Mouse (Mus musculus): ENCODE data around the gene Dpp9. TPM values are rescaled to one million over a fixed set of nuclear protein-coding genes. Genes with fewer than 3 reads are reported as not detected.
A peak's percentile ranks its signal among the peaks of the same experiment; 100 is the strongest.

Gene Dpp9
- total RNA-seq, 2 experiments from 2014 or later = 64.7 to 67.3 TPM

- DNase-seq (ENCODE audit: extremely low spot score in 1 of 2, low spot score in 1 of 2) = no peak
These were observed 27.4 kb downstream of the Dpp9 start for GRCm38 (mm10) chr17:56191266-56191665.

GRCm38 (mm10) chr17:56185281-56186141 lies 33.2 kb downstream of the Dpp9 start:
- no peak for DNase-seq (ENCODE audit: extremely low spot score in 1 of 2, low spot score in 1 of 2)

- peak; percentile 93 for DNase-seq (ENCODE audit: extremely low spot score in 1 of 2, low spot score in 1 of 2)
These were observed 35.0 kb downstream of the Dpp9 start, which contains the start of gene Mydgf for GRCm38 (mm10) chr17:56183658-56184103. Gene Mydgf (minus strand): TSS chr17:56183920.

GRCm38 (mm10) chr17:56182975-56183657 lies 35.6 kb downstream of the Dpp9 start:
- DNase-seq (ENCODE audit: extremely low spot score in 1 of 2, low spot score in 1 of 2) = no peak

- DNase-seq (ENCODE audit: extremely low spot score in 1 of 2, low spot score in 1 of 2) = no peak
These were observed 43.3 kb downstream of the Dpp9 start for GRCm38 (mm10) chr17:56175416-56175815.

GRCm38 (mm10) chr17:56173401-56174046 lies 45.2 kb downstream of the Dpp9 start:
- DNase-seq (ENCODE audit: extremely low spot score in 1 of 2, low spot score in 1 of 2) = no peak

- DNase-seq (ENCODE audit: extremely low spot score in 1 of 2, low spot score in 1 of 2) = no peak
These were observed 46.8 kb downstream of the Dpp9 start for GRCm38 (mm10) chr17:56171881-56172280.

- no peak for DNase-seq (ENCODE audit: extremely low spot score in 1 of 2, low spot score in 1 of 2)
These were observed 47.2 kb downstream of the Dpp9 start for GRCm38 (mm10) chr17:56171456-56171855.

GRCm38 (mm10) chr17:56170636-56171035 lies 48.1 kb downstream of the Dpp9 start:
- DNase-seq (ENCODE audit: extremely low spot score in 1 of 2, low spot score in 1 of 2) = no peak

- DNase-seq (ENCODE audit: extremely low spot score in 1 of 2, low spot score in 1 of 2) = no peak
These were observed 48.9 kb downstream of the Dpp9 start for GRCm38 (mm10) chr17:56169830-56170229.

GRCm38 (mm10) chr17:56165671-56166070 lies 53.0 kb downstream of the Dpp9 start:
- DNase-seq (ENCODE audit: extremely low spot score in 1 of 2, low spot score in 1 of 2) = no peak

- DNase-seq (ENCODE audit: extremely low spot score in 1 of 2, low spot score in 1 of 2) = no peak
These were observed 54.2 kb downstream of the Dpp9 start for GRCm38 (mm10) chr17:56164510-56164909.

GRCm38 (mm10) chr17:56163523-56164102 lies 55.1 kb downstream of the Dpp9 start:
- DNase-seq (ENCODE audit: extremely low spot score in 1 of 2, low spot score in 1 of 2) = no peak

GRCm38 (mm10) chr17:56162231-56162774 lies 56.4 kb downstream of the Dpp9 start, which contains the start of gene Tnfaip8l1:
Gene Tnfaip8l1 (plus strand): TSS chr17:56162477.
- DNase-seq (ENCODE audit: extremely low spot score in 1 of 2, low spot score in 1 of 2) = peak; percentile 86 to 89

GRCm38 (mm10) chr17:56159729-56160128 lies 59.0 kb downstream of the Dpp9 start:
- DNase-seq (ENCODE audit: extremely low spot score in 1 of 2, low spot score in 1 of 2) = peak; percentile 51 to 62

GRCm38 (mm10) chr17:56153643-56154042 lies 65.1 kb downstream of the Dpp9 start:
- DNase-seq (ENCODE audit: extremely low spot score in 1 of 2, low spot score in 1 of 2) = no peak

- no peak for DNase-seq (ENCODE audit: extremely low spot score in 1 of 2, low spot score in 1 of 2)
These were observed 68.8 kb downstream of the Dpp9 start for GRCm38 (mm10) chr17:56149897-56150296.

- no peak for DNase-seq (ENCODE audit: extremely low spot score in 1 of 2, low spot score in 1 of 2)
These were observed 69.7 kb downstream of the Dpp9 start for GRCm38 (mm10) chr17:56148790-56149618.

GRCm38 (mm10) chr17:56148280-56148679 lies 70.4 kb downstream of the Dpp9 start:
- DNase-seq (ENCODE audit: extremely low spot score in 1 of 2, low spot score in 1 of 2) = no peak
